Mouse (Mus musculus) brain, embryonic 14.5 days (tissue): Measurements from ENCODE around the gene Hist1h3h.

Experiments used
- CTCF ChIP-seq: fragments of 200-500 bp; IDR thresholded peaks from 2 replicates; pipeline ENCODE4 v1.5.1; 2012; ENCODE audit warnings: inconsistent platforms, mild to moderate bottlenecking, moderate library complexity, borderline replicate concordance; ENCODE audit not compliant: insufficient read depth, insufficient read length; ENCODE audit errors: extremely low read depth
- POLR2A ChIP-seq: fragments of 200-500 bp; IDR thresholded peaks from 2 replicates; pipeline ENCODE4 v1.6.1; 2012; ENCODE audit warnings: mild to moderate bottlenecking, inconsistent platforms, borderline replicate concordance; ENCODE audit not compliant: poor library complexity, insufficient read depth, insufficient read length, severe bottlenecking; ENCODE audit errors: extremely low read depth

DNA sequence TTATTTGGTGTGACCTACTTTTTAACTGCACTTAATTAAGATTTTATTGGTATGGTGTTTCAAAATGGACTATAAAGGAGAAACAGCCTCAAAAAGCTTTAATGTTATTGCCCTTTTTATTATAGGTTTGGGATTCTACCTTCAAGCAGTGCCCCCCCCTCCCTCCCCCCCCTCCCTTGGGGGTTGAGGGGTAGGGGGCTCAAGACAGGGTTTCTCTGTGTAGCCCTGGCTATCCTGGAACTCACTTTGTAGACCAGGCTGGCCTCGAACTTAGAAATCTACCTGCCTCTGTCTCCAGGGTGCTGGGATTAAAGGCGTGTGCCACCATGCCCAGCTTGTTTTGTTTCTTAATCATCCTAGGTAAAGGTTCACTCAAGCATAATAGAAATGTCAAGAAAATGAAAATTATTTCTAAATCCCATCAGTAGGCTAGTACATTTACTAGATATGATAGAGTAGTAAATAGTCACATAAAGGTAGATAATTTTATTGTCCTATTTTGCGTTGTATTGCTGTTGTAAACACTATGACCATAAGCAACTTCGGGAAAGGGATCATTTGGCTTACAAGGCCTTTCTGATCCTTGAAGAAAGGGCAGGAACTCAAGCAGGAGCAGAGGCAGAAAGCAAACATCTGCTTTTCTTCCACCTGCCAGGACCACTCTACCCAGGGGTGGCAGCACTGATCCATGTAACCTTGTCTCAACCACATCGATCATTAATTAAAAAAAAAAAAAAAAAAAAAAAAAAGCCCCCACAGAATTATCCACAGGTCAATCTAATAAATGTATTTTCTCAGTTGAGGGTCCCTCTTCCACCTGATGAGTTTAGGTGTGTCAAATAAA is 5.8 kb downstream of the Hist1h3h start:
- TF ChIP-seq POLR2A (no peak), CTCF (no peak)
